21 mouse cellular contexts compared by ENCODE assay signal in genomic region chr15:93579100-93579499, GRCm38 (mm10). TPM values are rescaled to one million over a fixed set of nuclear protein-coding genes. Genes with fewer than 3 reads are reported as not detected.
DNase-seq lines count a peak whose midpoint lies in the region; ATAC-seq and TF ChIP-seq lines count a peak whose summit lies in the region.
"Had no signal": no experiment of that assay in that cellular context is flagged by ENCODE, and none has a peak within 500 bp of the region (broad histone marks: within the 10 kb centered on the region; RNA-seq: fewer than 3 reads in every experiment).

No protein-coding gene starts in this region.

- no peaks in the 10 kb centered on the region for H3K27me3 ChIP-seq in heart, embryonic 10.5 days (ENCODE audit: insufficient read depth, poor library complexity, severe bottlenecking)
- H3K27me3 ChIP-seq in kidney, postnatal 0 days (ENCODE audit: insufficient read depth, low read length): no peaks in the 10 kb centered on the region
- H3K27me3 ChIP-seq: embryonic facial prominence, embryonic 15.5 days had no signal

- TF ChIP-seq CTCF in kidney, postnatal 0 days (IDR thresholded peaks at IDR 0.05; ENCODE audit: low read depth): no peak

- no peak overlapping the region for H3K4me2 ChIP-seq in kidney, postnatal 0 days (ENCODE audit: low read length)
- H3K4me2 ChIP-seq: embryonic facial prominence, embryonic 15.5 days; heart, embryonic 11.5 days had no signal

- no peak overlapping the region for H3K4me3 ChIP-seq in heart, embryonic 10.5 days
- no peak overlapping the region for H3K4me3 ChIP-seq in kidney, postnatal 0 days (replicated peaks; ENCODE audit: low read depth, low read length)
- H3K4me3 ChIP-seq: embryonic facial prominence, embryonic 15.5 days; erythroblast, embryonic 14.5 days; forebrain, embryonic 10.5 days had no signal

- 0 out of 2 replicates have a peak overlapping the region, but pooled peaks have one; percentile 36 for H3K27ac ChIP-seq in heart, embryonic 10.5 days
- H3K27ac ChIP-seq in kidney, postnatal 0 days: peak overlapping the region; percentile 50; the same call in 1 of the 2 replicates
- H3K27ac ChIP-seq: embryonic facial prominence, embryonic 15.5 days; forebrain, embryonic 10.5 days had no signal

- no peak; the same call in 1 of the 2 replicates for ATAC-seq in kidney, postnatal 0 days (replicated peaks; ENCODE audit: low FRiP score, low read depth)
- ATAC-seq in cerebellum, adult (ENCODE audit: insufficient number of reproducible peaks, low FRiP score, low TSS enrichment): no peak
- ATAC-seq: CD4-positive, CD25-positive, alpha-beta regulatory T cell, adult 4 months had no signal

- DNase-seq in heart, embryonic 10.5 days (ENCODE audit: low spot score): no peak
- no peak for DNase-seq in heart, adult 18-20 months
- DNase-seq in kidney, adult 11 months: peak; percentile 47
- no peak for DNase-seq in kidney, adult 18-20 months
- peak; percentile 61 for DNase-seq in kidney, adult 9 months
- no peak for DNase-seq in kidney, postnatal 0 days (ENCODE audit: low spot score)
- no peak for DNase-seq in thymus, postnatal 25 days
- DNase-seq: adrenal gland, adult 8-10 months; adrenal gland, postnatal 36 days; B cell, adult 2 months; cerebellum, adult 11 months; cerebellum, adult 8-10 months; gastrocnemius, postnatal 36 days; heart, adult 11 months had no signal

- H3K9me3 ChIP-seq in heart, embryonic 10.5 days: 0 out of 2 replicates have a peak, but pooled peaks cover 2% of the 10 kb centered on the region
- no peaks in the 10 kb centered on the region for H3K9me3 ChIP-seq in kidney, postnatal 0 days (replicated peaks; ENCODE audit: low read length)
- H3K9me3 ChIP-seq: embryonic facial prominence, embryonic 15.5 days had no signal

- no peak overlapping the region for H3K9ac ChIP-seq in kidney, postnatal 0 days (ENCODE audit: low read depth, low read length)
- H3K9ac ChIP-seq: embryonic facial prominence, embryonic 15.5 days had no signal

- H3K4me1 ChIP-seq in heart, embryonic 10.5 days: no peaks in the 10 kb centered on the region
- H3K4me1 ChIP-seq in kidney, postnatal 0 days (replicated peaks; ENCODE audit: insufficient read depth, low read length): peaks cover 5% of the 10 kb centered on the region; the same call in 1 of the 2 replicates
- H3K4me1 ChIP-seq: forebrain, embryonic 10.5 days had no signal

- H3K36me3 ChIP-seq in heart, embryonic 10.5 days: peaks cover 33% of the 10 kb centered on the region
- no peaks in the 10 kb centered on the region for H3K36me3 ChIP-seq in kidney, postnatal 0 days (ENCODE audit: insufficient read depth, low read length)
- H3K36me3 ChIP-seq: G1E had no signal

- WGBS in heart, embryonic 10.5 days: 86% methylated on average over 9 of the region's 9 CpGs
- WGBS in kidney, postnatal 0 days: 46% methylated on average over 9 of the region's 9 CpGs

RNA-seq across cellular contexts. Expression of gene Prickle1, which starts 16.6 kb away (rescaled TPM):
- 28.5 and 33.4 TPM in 2 replicates for polyA plus RNA-seq in heart, embryonic 10.5 days (2016; fragmentation: Nextera tagmentation; extraction: Ambion mirVana)
- total RNA-seq in heart, adult 18-20 months (2021): 1 to 10 TPM; 9.1 to 9.5 TPM
- polyA plus RNA-seq in kidney, postnatal 0 days (2015; fragmentation: Nextera tagmentation; extraction: Ambion mirVana): 19.8 and 20.7 TPM in 2 replicates
- polyA plus RNA-seq: G1E had no signal

Comparison
In these comparisons a context has a peak if more than half of its experiments do, and no peak if none do; other contexts are left out.
1. DNase-seq: peak in kidney, adult 11 months (single experiment) and kidney, adult 9 months (single experiment); none in heart, embryonic 10.5 days (single experiment), heart, adult 18-20 months (0 of 2), kidney, adult 18-20 months (single experiment), kidney, postnatal 0 days (single experiment) and thymus, postnatal 25 days (single experiment).